17 mouse cellular contexts compared by ENCODE assay signal in genomic region chr2:137013811-137014350, GRCm38 (mm10).
DNase-seq lines count a peak whose midpoint lies in the region.
"Had no signal": no experiment of that assay in that cellular context is flagged by ENCODE, and none has a peak within 500 bp of the region (broad histone marks: within the 10 kb centered on the region; RNA-seq: fewer than 3 reads in every experiment).

No protein-coding gene starts in this region.

- WGBS in heart, embryonic 10.5 days = 67% methylated on average over 4 of the region's 4 CpGs

- H3K27me3 ChIP-seq in heart, embryonic 10.5 days (ENCODE audit: insufficient read depth, poor library complexity, severe bottlenecking) = no peaks in the 10 kb centered on the region
- H3K27me3 ChIP-seq: limb, embryonic 12.5 days; megakaryocyte, embryonic 14.5 days; neural tube, embryonic 12.5 days had no signal

- intact Hi-C loops in heart, postnatal 25 days (cut with DNase I) = loop anchor here (5.0 kb wide), 1 partner anchor 103 kb away; the partner anchor contains the start of gene Jag1

- peaks cover 4% of the 10 kb centered on the region; the same call in 1 of the 2 replicates for H3K4me1 ChIP-seq in heart, embryonic 10.5 days
- H3K4me1 ChIP-seq: neural tube, embryonic 12.5 days had no signal

- no peak overlapping the region for H3K4me3 ChIP-seq in heart, embryonic 10.5 days
- H3K4me3 ChIP-seq: limb, embryonic 12.5 days; megakaryocyte, embryonic 14.5 days; neural tube, embryonic 12.5 days had no signal

- H3K9me3 ChIP-seq in heart, embryonic 10.5 days = no peaks in the 10 kb centered on the region
- H3K9me3 ChIP-seq: limb, embryonic 12.5 days; megakaryocyte, embryonic 14.5 days; neural tube, embryonic 12.5 days had no signal

- H3K36me3 ChIP-seq in heart, embryonic 10.5 days = no peaks in the 10 kb centered on the region
- H3K36me3 ChIP-seq: limb, embryonic 12.5 days; neural tube, embryonic 12.5 days had no signal

- DNase-seq in heart, adult 18-20 months = peak; percentile 45 to 51
- no peak for DNase-seq in heart, embryonic 10.5 days (ENCODE audit: low spot score)
- DNase-seq in NIH3T3 (ENCODE audit: low read depth) = peak; percentile 49
- peak; percentile 37 for DNase-seq in fat pad, adult 2 months (ENCODE audit: extremely low read depth, low read depth, low spot score)
- DNase-seq in heart, postnatal 25 days (ENCODE audit: low spot score) = peak; percentile 14
- no peak for DNase-seq in frontal cortex, postnatal 10 days (ENCODE audit: low spot score in 2 of 2)
- DNase-seq in liver = no peak
- no peak for DNase-seq in testis, postnatal 10 days (ENCODE audit: low spot score)
- DNase-seq: cerebellum, postnatal 10 days; gastrocnemius, postnatal 10 days; lung, postnatal 10 days; thymus, postnatal 25 days had no signal

- H3K27ac ChIP-seq in heart, embryonic 10.5 days = no peak overlapping the region
- H3K27ac ChIP-seq: limb, embryonic 12.5 days; liver, embryonic 14.5 days; neural tube, embryonic 12.5 days; stomach, postnatal 0 days had no signal

Comparison
In these comparisons a context has a peak if more than half of its experiments do, and no peak if none do; other contexts are left out.
1. DNase-seq: peak in heart, adult 18-20 months (2 of 2), NIH3T3 (single experiment), fat pad, adult 2 months (single experiment) and heart, postnatal 25 days (single experiment); none in heart, embryonic 10.5 days (single experiment), frontal cortex, postnatal 10 days (0 of 2), liver (single experiment) and testis, postnatal 10 days (single experiment).